ENCODE assay signal across 8 mouse cellular contexts in genomic region chr7:3704475-3704874, GRCm38 (mm10). TPM values are rescaled to one million over a fixed set of nuclear protein-coding genes. Genes with fewer than 3 reads are reported as not detected.
A peak's percentile ranks its signal among the peaks of the same experiment; 100 is the strongest.
DNase-seq lines count a peak whose midpoint lies in the region; ATAC-seq and TF ChIP-seq lines count a peak whose summit lies in the region.

No protein-coding gene starts in this region.

- H3K9ac ChIP-seq in heart, embryonic 12.5 days = peak overlapping the region; percentile 93
- peak overlapping the region; percentile 99 for H3K9ac ChIP-seq in MEL (ENCODE audit: control insufficient read depth, low read depth, low read length, poor library complexity, severe bottlenecking)

- H3K4me1 ChIP-seq in heart, embryonic 12.5 days (replicated peaks) = peaks cover 20% of the 10 kb centered on the region
- peaks cover 0 to 8% of the 10 kb centered on the region in 2 experiments; a peak in 1 of 4 replicates for H3K4me1 ChIP-seq in MEL (ENCODE audit: control insufficient read depth in 1 of 2, insufficient read depth in 2 of 2, low read length in 2 of 2)
- H3K4me1 ChIP-seq in hindbrain, embryonic 10.5 days (replicated peaks) = peaks cover 27% of the 10 kb centered on the region

- WGBS in heart, embryonic 12.5 days = under 1% methylated on average over 20 of the region's 20 CpGs
- under 1% methylated on average over 20 of the region's 20 CpGs for WGBS in hindbrain, embryonic 10.5 days

- no peak for DNase-seq in heart, adult 8-10 months (ENCODE audit: low spot score)
- DNase-seq in MEL (ENCODE audit: low read depth, low spot score) = peak; percentile 58
- no peak for DNase-seq in hindbrain, embryonic 10.5 days (ENCODE audit: low spot score)
- no peak for DNase-seq in thymus, postnatal 25 days
- no peak for DNase-seq in thymus, postnatal 10 days (ENCODE audit: low spot score in 2 of 2)
- DNase-seq in gastrocnemius, postnatal 36 days = no peak

- H3K27ac ChIP-seq in heart, embryonic 12.5 days (ENCODE audit: poor library complexity, severe bottlenecking) = peak overlapping the region; percentile 91
- H3K27ac ChIP-seq in MEL (ENCODE audit: control insufficient read depth, low read depth, low read length) = peak overlapping the region; percentile 98
- peak overlapping the region; percentile 97 for H3K27ac ChIP-seq in hindbrain, embryonic 10.5 days

- H3K27me3 ChIP-seq in heart, embryonic 12.5 days (replicated peaks) = no peaks in the 10 kb centered on the region
- no peaks in the 10 kb centered on the region for H3K27me3 ChIP-seq in MEL (ENCODE audit: control insufficient read depth in 1 of 2, insufficient read depth in 2 of 2, low read length in 2 of 2)
- no peaks in the 10 kb centered on the region for H3K27me3 ChIP-seq in hindbrain, embryonic 10.5 days (ENCODE audit: insufficient read depth, poor library complexity, severe bottlenecking)

- H3K4me3 ChIP-seq in heart, embryonic 12.5 days = peak overlapping the region; percentile 96
- H3K4me3 ChIP-seq in MEL (ENCODE audit: control insufficient read depth in 1 of 2, insufficient read depth in 1 of 2, low read depth in 2 of 2, low read length in 2 of 2) = peak overlapping the region; percentile 73 to 99
- peak overlapping the region; percentile 89 for H3K4me3 ChIP-seq in hindbrain, embryonic 10.5 days

- H3K36me3 ChIP-seq in heart, embryonic 12.5 days = peaks cover 55% of the 10 kb centered on the region
- H3K36me3 ChIP-seq in MEL (ENCODE audit: control insufficient read depth in 1 of 2, insufficient read depth in 2 of 2, low read length in 2 of 2) = peaks cover 6 to 18% of the 10 kb centered on the region in 2 experiments
- peaks cover 65% of the 10 kb centered on the region for H3K36me3 ChIP-seq in hindbrain, embryonic 10.5 days

- peak in 1 of 2 experiments; percentile 7; a peak in 2 of 4 replicates for TF ChIP-seq POLR2A in MEL (IDR thresholded peaks at IDR 0.05; ENCODE audit: control insufficient read depth in 1 of 2, insufficient read depth in 1 of 2, low read depth in 1 of 2, low read length in 2 of 2, poor library complexity in 1 of 2)

- TF ChIP-seq CTCF in MEL (IDR thresholded peaks at IDR 0.05 in 2 of 3, conservative IDR thresholded peaks at IDR 0.05 in 1 of 3; ENCODE audit: control insufficient read depth in 1 of 3, insufficient read depth in 1 of 3, low read depth in 2 of 3, low read length in 3 of 3, poor library complexity in 1 of 3, severe bottlenecking in 1 of 3) = no peak

- peak; percentile 54 for ATAC-seq in heart, embryonic 12.5 days (ENCODE audit: insufficient number of reproducible peaks, low FRiP score)
- ATAC-seq in megakaryocyte, adult 5-6 weeks (ENCODE audit: poor library complexity, severe bottlenecking) = peak; percentile 21

- no peaks in the 10 kb centered on the region for H3K9me3 ChIP-seq in heart, embryonic 12.5 days (replicated peaks)
- no peaks in the 10 kb centered on the region for H3K9me3 ChIP-seq in MEL (replicated peaks; ENCODE audit: insufficient read depth, low read length)
- H3K9me3 ChIP-seq in hindbrain, embryonic 10.5 days = no peaks in the 10 kb centered on the region

- H3K4me2 ChIP-seq in heart, embryonic 12.5 days = peak overlapping the region; percentile 96

- TF ChIP-seq EP300 in MEL (IDR thresholded peaks at IDR 0.05; ENCODE audit: low read depth in 1 of 2, low read length in 2 of 2) = no peak

- H3K79me2 ChIP-seq in MEL (ENCODE audit: control insufficient read depth, insufficient read depth, low read length, poor library complexity) = peaks cover 28% of the 10 kb centered on the region

- TF ChIP-seq RAD21 in MEL (IDR thresholded peaks at IDR 0.05; ENCODE audit: low read depth, low read length) = no peak

- intact Hi-C loops in gastrocnemius, postnatal 36 days (cut with DNase I) = loop anchor here (5.0 to 10.0 kb wide), 2 partner anchors 72 to 430 kb away; partner anchors contain the start of gene Leng8

TF ChIP-seq in MEL, 35 proteins besides CTCF, POLR2A, EP300 and RAD21:
- no peak for TF ChIP-seq MAZ (IDR thresholded peaks at IDR 0.05; ENCODE audit: low read depth, low read length)
- peak; percentile 93 for TF ChIP-seq MAX (IDR thresholded peaks at IDR 0.05; ENCODE audit: low read length)
- no peak for TF ChIP-seq CHD2 (IDR thresholded peaks at IDR 0.05; ENCODE audit: low read length)
- peak; percentile 93; the same call in 1 of the 2 replicates for TF ChIP-seq CHD1 (IDR thresholded peaks at IDR 0.05; ENCODE audit: low read depth, low read length)
- TF ChIP-seq MYC (IDR thresholded peaks at IDR 0.05; ENCODE audit: low read depth, low read length) = peak; percentile 93
- TF ChIP-seq MXI1 (IDR thresholded peaks at IDR 0.05; ENCODE audit: low read depth, low read length) = peak; percentile 76

RNA-seq across cellular contexts. Expression of gene Rps9, which starts 0.7 kb away (rescaled TPM):
- 866 and 893 TPM in 2 replicates for polyA plus RNA-seq in heart, embryonic 12.5 days (2016; fragmentation: Nextera tagmentation; extraction: Ambion mirVana)
- total RNA-seq in heart, adult 8-10 months (2022) = 100 to 1,000 TPM; 559 to 671 (median 596) TPM
- 2,912 and 2,921 TPM in 2 replicates for total RNA-seq in MEL (2012; rRNA removed)
- polyA plus RNA-seq in MEL (2012; ENCODE audit: insufficient read depth in 1 of 2, insufficient read length in 2 of 2, low read depth in 1 of 2, low replicate concordance in 2 of 2, missing spikeins in 1 of 2) = 1,000 to 10,000 TPM in 1 of 2 experiments, not detected in 1; 2,284 TPM
- polyA plus RNA-seq in hindbrain, embryonic 10.5 days (2016; fragmentation: Nextera tagmentation; extraction: Ambion mirVana) = 1,151 and 1,302 TPM in 2 replicates
- total RNA-seq in megakaryocyte, adult 5-6 weeks (2015) = 1,476 and 1,615 TPM in 2 replicates
- 1,141 and 1,307 TPM in 2 replicates for total RNA-seq in megakaryocyte, adult 5-6 weeks (2017)
- 100 to 1,000 TPM; 353 to 420 TPM for total RNA-seq in gastrocnemius, postnatal 36 days (2021)

RNA-seq across cellular contexts. Expression of gene Mboat7, which starts 11.2 kb away (rescaled TPM):
- 40.7 TPM in 2 replicates for polyA plus RNA-seq in heart, embryonic 12.5 days (2016; fragmentation: Nextera tagmentation; extraction: Ambion mirVana)
- 10 to 100 TPM; 19.2 to 23.5 (median 22.3) TPM for total RNA-seq in heart, adult 8-10 months (2022)
- total RNA-seq in MEL (2012; rRNA removed) = 31.1 and 33.9 TPM in 2 replicates
- 100 to 1,000 TPM in 1 of 2 experiments, not detected in 1; 113 TPM for polyA plus RNA-seq in MEL (2012; ENCODE audit: insufficient read depth in 1 of 2, insufficient read length in 2 of 2, low read depth in 1 of 2, low replicate concordance in 2 of 2, missing spikeins in 1 of 2)
- 38.9 and 39.2 TPM in 2 replicates for polyA plus RNA-seq in hindbrain, embryonic 10.5 days (2016; fragmentation: Nextera tagmentation; extraction: Ambion mirVana)
- 96.2 and 102 TPM in 2 replicates for total RNA-seq in megakaryocyte, adult 5-6 weeks (2015)
- 47.2 and 55.7 TPM in 2 replicates for total RNA-seq in megakaryocyte, adult 5-6 weeks (2017)
- total RNA-seq in gastrocnemius, postnatal 36 days (2021) = 10 to 100 TPM in 1 of 2 experiments, 1 to 10 TPM in 1; 8.4 to 10.2 TPM

RNA-seq across cellular contexts. Expression of gene Tsen34, which starts 11.8 kb away (rescaled TPM):
- 206 and 218 TPM in 2 replicates for polyA plus RNA-seq in heart, embryonic 12.5 days (2016; fragmentation: Nextera tagmentation; extraction: Ambion mirVana)
- total RNA-seq in heart, adult 8-10 months (2022) = 10 to 100 TPM; 65.3 to 88.1 (median 74.1) TPM
- 16.0 and 17.1 TPM in 2 replicates for total RNA-seq in MEL (2012; rRNA removed)
- 10 to 100 TPM in 1 of 2 experiments, not detected in 1; 21.7 TPM for polyA plus RNA-seq in MEL (2012; ENCODE audit: insufficient read depth in 1 of 2, insufficient read length in 2 of 2, low read depth in 1 of 2, low replicate concordance in 2 of 2, missing spikeins in 1 of 2)
- 269 and 282 TPM in 2 replicates for polyA plus RNA-seq in hindbrain, embryonic 10.5 days (2016; fragmentation: Nextera tagmentation; extraction: Ambion mirVana)
- total RNA-seq in megakaryocyte, adult 5-6 weeks (2015) = 30.0 and 34.0 TPM in 2 replicates
- total RNA-seq in megakaryocyte, adult 5-6 weeks (2017) = 25.3 and 28.3 TPM in 2 replicates
- total RNA-seq in gastrocnemius, postnatal 36 days (2021) = 10 to 100 TPM; 26.6 to 27.9 TPM

RNA-seq across cellular contexts. Expression of gene Pirb, which starts 15.7 kb away (rescaled TPM):
- 0.04 and 0.12 TPM in 2 replicates for polyA plus RNA-seq in heart, embryonic 12.5 days (2016; fragmentation: Nextera tagmentation; extraction: Ambion mirVana)
- 1 to 10 TPM; 1.4 to 3.4 (median 1.6) TPM for total RNA-seq in heart, adult 8-10 months (2022)
- total RNA-seq in MEL (2012; rRNA removed) = 0.12 and 0.20 TPM in 2 replicates
- under 1 TPM in 1 of 2 experiments, not detected in 1; 0.56 TPM for polyA plus RNA-seq in MEL (2012; ENCODE audit: insufficient read depth in 1 of 2, insufficient read length in 2 of 2, low read depth in 1 of 2, low replicate concordance in 2 of 2, missing spikeins in 1 of 2)
- polyA plus RNA-seq in hindbrain, embryonic 10.5 days (2016; fragmentation: Nextera tagmentation; extraction: Ambion mirVana) = 0.07 and 0.38 TPM in 2 replicates
- total RNA-seq in megakaryocyte, adult 5-6 weeks (2015) = 366 and 379 TPM in 2 replicates
- 233 and 235 TPM in 2 replicates for total RNA-seq in megakaryocyte, adult 5-6 weeks (2017)
- total RNA-seq in gastrocnemius, postnatal 36 days (2021) = under 1 TPM; 0.61 to 0.89 TPM

RNA-seq across cellular contexts. Expression of gene Tmc4, which starts 27.1 kb away (rescaled TPM):
- polyA plus RNA-seq in heart, embryonic 12.5 days (2016; fragmentation: Nextera tagmentation; extraction: Ambion mirVana) = 4.4 and 4.6 TPM in 2 replicates
- total RNA-seq in heart, adult 8-10 months (2022) = 1 to 10 TPM in 1 of 4 experiments, under 1 TPM in 3; 0.66 to 1.1 (median 0.80) TPM
- 2.0 and 2.7 TPM in 2 replicates for total RNA-seq in MEL (2012; rRNA removed)
- polyA plus RNA-seq in MEL (2012; ENCODE audit: insufficient read depth in 1 of 2, insufficient read length in 2 of 2, low read depth in 1 of 2, low replicate concordance in 2 of 2, missing spikeins in 1 of 2) = 10 to 100 TPM in 1 of 2 experiments, not detected in 1; 16.8 TPM
- polyA plus RNA-seq in hindbrain, embryonic 10.5 days (2016; fragmentation: Nextera tagmentation; extraction: Ambion mirVana) = 3.5 and 5.8 TPM in 2 replicates
- total RNA-seq in megakaryocyte, adult 5-6 weeks (2015) = 9.0 and 9.9 TPM in 2 replicates
- total RNA-seq in megakaryocyte, adult 5-6 weeks (2017) = 9.8 and 11.8 TPM in 2 replicates
- total RNA-seq in gastrocnemius, postnatal 36 days (2021) = under 1 TPM; 0.43 to 0.94 TPM
